Mouse (Mus musculus): ENCODE measurements around the gene Fam171b. TPM values are rescaled to one million over a fixed set of nuclear protein-coding genes. Genes with fewer than 3 reads are reported as not detected.

Gene Fam171b
- total RNA-seq (2021): under 1 TPM; 0.52 to 0.80 TPM
- long read RNA-seq, experiment 1, partial matches to known transcripts: 1 of 1 reads
- long read RNA-seq, experiment 1, other reads (novel, unspliced or antisense): 0 of 1 reads
- long read RNA-seq, experiment 2: 0 reads

GRCm38 (mm10) chr2:83812483-83813272 is at the start of gene Fam171b:
TSS of gene Fam171b (plus strand) at chr2:83812636.
- DNase-seq: peak; percentile 73 to 74

GRCm38 (mm10) chr2:83766058-83766457 is 46.4 kb upstream of the Fam171b start:
- no peak for DNase-seq

GRCm38 (mm10) chr2:83766878-83767277 is 45.6 kb upstream of the Fam171b start:
- no peak for DNase-seq

- no peak for DNase-seq
These were observed 44.0 kb upstream of the Fam171b start for GRCm38 (mm10) chr2:83768311-83769047.

GRCm38 (mm10) chr2:83771155-83771812 is 41.2 kb upstream of the Fam171b start:
- peak; percentile 68 to 83 for DNase-seq

GRCm38 (mm10) chr2:83791330-83792073 is 20.9 kb upstream of the Fam171b start:
- no peak for DNase-seq

- no peak for DNase-seq
These were observed 20.3 kb upstream of the Fam171b start for GRCm38 (mm10) chr2:83792102-83792501.

- no peak for DNase-seq
These were observed 16.7 kb upstream of the Fam171b start for GRCm38 (mm10) chr2:83795766-83796165.

GRCm38 (mm10) chr2:83797902-83798497 is 14.4 kb upstream of the Fam171b start:
- no peak for DNase-seq

- DNase-seq: peak in 1 of 2 experiments; percentile 9
These were observed 947 bp downstream of the Fam171b start for GRCm38 (mm10) chr2:83813273-83813892.

GRCm38 (mm10) chr2:83814009-83814408 is 1.6 kb downstream of the Fam171b start:
- peak; percentile 13 to 36 for DNase-seq

- no peak for DNase-seq
These were observed 3.7 kb downstream of the Fam171b start for GRCm38 (mm10) chr2:83816147-83816546.

- DNase-seq: no peak
These were observed 12.7 kb downstream of the Fam171b start for GRCm38 (mm10) chr2:83825161-83825560.

- no peak for DNase-seq
These were observed 16.6 kb downstream of the Fam171b start for GRCm38 (mm10) chr2:83828895-83829539.

- DNase-seq: peak; percentile 6 to 17
These were observed 20.5 kb downstream of the Fam171b start for GRCm38 (mm10) chr2:83832903-83833302.

GRCm38 (mm10) chr2:83835313-83836070 is 23.1 kb downstream of the Fam171b start:
- DNase-seq: no peak

- DNase-seq: no peak
These were observed 36.1 kb downstream of the Fam171b start for GRCm38 (mm10) chr2:83848495-83848894.

- no peak for DNase-seq
These were observed 41.0 kb downstream of the Fam171b start for GRCm38 (mm10) chr2:83853423-83853822.

GRCm38 (mm10) chr2:83856236-83856635 is 43.8 kb downstream of the Fam171b start:
- no peak for DNase-seq

Measured in heart, adult 18-20 months (tissue).